Mouse (Mus musculus) regulatory T cell (primary cell): Measurements from ENCODE around the gene Doc2g.
"Not testable (repeated sequence)": the region's sequence is repeated elsewhere in the genome, so short reads cannot be mapped to it uniquely, and the experiment has no call there.

Experiments
- in situ Hi-C: fragments of 300-600 bp; cut with MboI, MseI; formaldehyde crosslinking; loops from one replicate; pipeline ENCODE4 v1.15.1; 2025; ENCODE audit warnings: high pct_unique_total_duplicates

Doc2g gene

GRCm38 (mm10) chr19:4003112-4003511, at the start of gene Doc2g:
Doc2g (plus strand) TSS chr19:4003313.
- in situ Hi-C loops: no loop called here

DNA sequence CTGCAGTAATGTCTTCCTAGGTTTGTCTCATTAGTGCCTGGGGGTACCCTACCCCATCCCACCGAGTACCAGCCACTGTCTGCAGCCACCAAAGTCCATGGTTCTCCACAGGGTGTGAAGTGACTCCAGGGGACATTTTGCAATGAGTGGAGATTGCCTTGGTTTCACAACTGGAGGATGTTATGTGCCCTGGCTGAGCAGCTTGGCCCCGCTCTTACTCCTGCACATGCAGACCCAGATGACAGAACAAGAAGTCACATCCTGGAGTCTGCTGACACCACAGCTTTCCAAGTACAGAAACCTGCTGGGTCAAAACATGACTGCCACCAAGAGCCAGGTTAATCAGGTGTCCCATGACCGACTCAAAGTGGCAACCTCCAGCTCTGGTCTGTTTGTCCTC, 48.1 kb upstream of the Doc2g start:
- in situ Hi-C loops: no loop called here

DNA sequence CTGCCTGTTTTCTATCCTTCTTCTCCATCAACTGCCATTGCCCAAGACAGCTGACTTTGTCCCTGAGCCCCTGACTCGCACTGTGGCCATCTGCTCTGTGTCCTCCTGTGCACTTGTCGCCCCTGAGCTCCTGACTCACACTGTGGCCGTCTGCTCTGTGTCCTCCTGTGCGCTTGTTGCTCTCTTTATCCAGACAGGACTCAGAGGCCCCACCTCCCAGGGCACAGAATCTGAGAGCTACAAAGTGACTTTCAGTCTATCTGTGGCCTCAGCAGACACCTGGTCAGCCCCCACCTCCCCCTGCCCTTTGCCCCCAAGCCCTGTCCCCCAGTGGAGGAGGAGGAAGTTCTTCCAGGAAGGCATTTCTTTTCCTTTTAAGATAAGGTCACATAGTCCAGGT, 47.3 kb upstream of the Doc2g start:
- in situ Hi-C loops: no loop called here

- in situ Hi-C loops: not testable (repeated sequence)
Measured at GRCm38 (mm10) chr19:3957296-3958036, 45.6 kb upstream of the Doc2g start.

GRCm38 (mm10) chr19:3958470-3958869, 44.6 kb upstream of the Doc2g start, which contains the start of gene Aldh3b3:
Aldh3b3 (plus strand) TSS chr19:3958645.
- in situ Hi-C loops: no loop called here

- in situ Hi-C loops: no loop called here
Measured at GRCm38 (mm10) chr19:3959030-3959429, 44.1 kb upstream of the Doc2g start.

DNA sequence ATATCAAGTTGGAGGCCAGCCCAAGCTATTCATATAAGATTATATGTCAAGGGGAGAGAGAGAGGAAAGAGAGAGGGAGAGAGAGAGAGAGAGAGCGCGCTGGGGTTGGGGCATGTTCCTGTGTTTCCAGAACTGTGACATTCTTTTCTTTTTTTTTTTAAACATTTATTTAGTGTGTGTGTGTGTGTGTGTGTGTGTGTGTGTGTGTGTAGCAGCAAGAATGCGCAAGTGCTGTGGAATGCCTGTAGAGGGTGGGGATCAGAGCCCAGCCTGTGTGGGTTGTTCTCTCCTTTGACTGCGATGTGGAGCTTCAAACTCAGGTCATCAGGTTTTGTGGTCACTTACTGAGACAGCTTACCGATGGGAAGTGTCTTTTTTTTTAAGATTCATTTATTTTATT, 42.9 kb upstream of the Doc2g start:
- in situ Hi-C loops: no loop called here

DNA sequence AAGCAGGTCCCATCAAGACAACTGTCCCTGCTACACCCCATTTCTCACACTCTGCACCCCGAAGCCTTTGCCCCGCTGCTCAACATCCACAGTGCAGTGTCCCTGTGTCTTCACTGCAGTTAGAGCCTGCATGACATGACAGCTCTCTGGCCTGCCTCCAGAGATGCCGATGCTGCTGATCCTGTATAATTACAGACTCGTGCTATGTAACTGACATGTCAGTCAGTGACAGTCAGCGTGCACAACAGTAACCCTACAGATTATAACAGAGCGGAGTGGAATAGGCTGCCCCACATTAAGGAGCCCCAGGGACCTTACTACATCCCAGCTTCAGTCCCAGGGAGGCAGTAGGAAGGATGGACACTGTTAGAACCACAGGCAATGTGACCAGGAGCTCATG, 41.3 kb upstream of the Doc2g start:
- in situ Hi-C loops: not testable (repeated sequence)

DNA sequence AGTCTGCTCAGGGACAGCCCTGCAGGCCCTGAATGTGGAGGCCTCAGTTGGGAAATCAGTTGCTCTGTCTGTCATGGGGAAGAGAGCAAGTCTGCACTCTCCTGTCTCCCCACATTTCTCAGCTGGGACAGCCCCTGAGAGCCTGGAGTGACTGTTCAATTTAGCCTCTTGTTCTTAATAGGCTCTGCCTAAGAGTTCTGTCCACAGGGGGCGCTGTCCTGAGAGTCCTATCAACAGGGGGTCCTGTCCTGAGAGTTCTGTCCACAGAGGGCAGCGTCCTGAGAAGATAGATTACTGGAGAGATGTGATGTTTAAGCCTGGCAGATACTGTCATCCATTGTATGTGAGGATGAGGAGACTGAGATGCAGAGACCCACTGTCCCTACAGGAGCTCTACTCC, 40.6 kb upstream of the Doc2g start:
- in situ Hi-C loops: no loop called here

DNA sequence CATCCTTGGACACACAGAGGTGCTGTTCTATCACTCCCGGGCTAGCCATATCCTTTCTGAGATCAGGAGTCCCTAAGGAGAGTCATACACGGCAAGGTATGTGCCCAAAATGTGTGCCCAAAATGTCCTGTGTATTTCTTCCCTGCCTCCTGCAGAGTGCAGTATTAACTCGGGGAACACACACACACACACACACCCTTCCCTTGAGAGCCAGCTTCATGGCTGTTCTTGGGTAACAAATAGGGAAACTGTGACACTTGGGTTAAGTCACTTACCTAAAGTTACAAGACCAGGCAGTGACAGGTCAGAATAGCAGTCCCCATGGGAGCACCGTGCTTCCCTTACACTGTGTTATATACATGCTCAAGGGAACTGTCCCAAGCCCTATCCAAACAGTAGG, 39.1 kb upstream of the Doc2g start:
- in situ Hi-C loops: no loop called here

DNA sequence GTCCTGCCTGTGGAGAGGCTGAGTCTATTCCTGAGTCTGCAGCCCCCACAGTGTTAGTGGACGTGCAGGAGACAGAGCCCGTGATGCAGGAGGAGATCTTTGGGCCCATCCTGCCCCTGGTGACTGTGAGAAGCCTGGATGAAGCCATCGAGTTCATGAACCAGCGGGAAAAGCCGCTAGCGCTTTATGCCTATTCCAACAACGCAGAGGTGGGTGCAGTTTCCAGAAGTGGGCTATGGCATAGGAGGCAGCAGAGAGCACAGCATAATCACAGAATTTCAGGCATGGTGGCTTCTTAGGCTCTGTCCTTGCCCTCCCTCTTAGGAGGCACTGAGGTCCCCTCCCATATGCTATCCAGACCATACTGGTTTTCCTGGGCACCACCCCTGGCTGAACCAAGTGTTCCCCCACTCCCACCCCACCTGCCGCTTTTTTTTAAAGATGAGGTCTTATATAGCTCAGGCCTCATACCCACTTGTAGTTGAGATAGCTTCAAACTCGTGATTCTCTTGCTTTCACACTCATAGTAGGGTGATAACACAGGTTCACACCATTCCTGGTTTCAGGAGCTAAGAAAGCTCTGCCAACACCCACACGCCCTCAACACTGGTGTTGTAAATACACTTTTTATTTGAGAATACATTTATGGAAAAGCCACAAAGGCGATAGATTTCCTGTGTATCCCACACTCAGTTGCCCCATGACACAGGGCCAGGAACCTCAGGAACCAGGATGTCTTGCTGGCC, 36.6 kb upstream of the Doc2g start:
- in situ Hi-C loops: no loop called here

DNA sequence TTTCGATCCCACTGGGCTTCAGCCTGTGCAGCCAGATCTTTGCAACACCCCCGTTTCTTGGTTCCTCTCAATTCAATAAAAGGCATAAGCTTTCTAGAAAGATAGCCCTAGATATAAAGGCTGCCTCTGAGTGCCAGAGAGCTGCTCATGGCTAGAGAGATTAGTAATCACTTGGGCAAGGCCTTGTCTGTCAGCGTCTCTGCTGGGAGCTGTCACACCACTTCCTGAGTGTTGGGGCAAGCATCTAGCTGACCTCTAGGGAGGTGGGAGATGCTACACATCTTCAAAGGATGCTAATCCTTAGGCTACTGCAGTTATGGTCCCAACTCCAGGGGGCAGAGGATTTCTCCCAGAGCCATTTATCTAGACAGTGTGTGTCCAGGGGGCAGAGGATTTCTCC, 35.9 kb upstream of the Doc2g start:
- in situ Hi-C loops: no loop called here

DNA sequence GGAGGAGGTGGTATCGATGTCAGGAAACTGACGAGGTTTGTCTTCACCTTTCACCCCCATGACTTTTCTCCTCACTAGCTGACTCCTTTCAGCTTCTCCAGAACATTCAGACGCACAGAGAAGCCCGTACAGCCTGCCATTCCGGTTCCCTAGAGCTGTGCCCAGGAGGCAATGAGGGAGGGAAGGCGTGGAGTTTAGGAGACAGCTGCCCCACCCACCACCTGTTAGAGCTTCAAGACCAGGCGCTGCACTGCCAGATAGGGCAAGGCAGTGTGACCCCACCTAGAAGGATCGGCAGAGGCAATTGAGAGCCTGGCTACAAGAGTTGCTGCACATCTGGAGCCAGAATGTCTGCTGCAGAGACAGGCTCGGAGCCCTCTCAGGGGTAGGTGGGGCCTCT, 30.9 kb upstream of the Doc2g start, which contains the start of gene Aldh3b2:
Aldh3b2 (plus strand) TSS at position 100 of the 400 bp plus-strand sequence.
- in situ Hi-C loops: no loop called here

DNA sequence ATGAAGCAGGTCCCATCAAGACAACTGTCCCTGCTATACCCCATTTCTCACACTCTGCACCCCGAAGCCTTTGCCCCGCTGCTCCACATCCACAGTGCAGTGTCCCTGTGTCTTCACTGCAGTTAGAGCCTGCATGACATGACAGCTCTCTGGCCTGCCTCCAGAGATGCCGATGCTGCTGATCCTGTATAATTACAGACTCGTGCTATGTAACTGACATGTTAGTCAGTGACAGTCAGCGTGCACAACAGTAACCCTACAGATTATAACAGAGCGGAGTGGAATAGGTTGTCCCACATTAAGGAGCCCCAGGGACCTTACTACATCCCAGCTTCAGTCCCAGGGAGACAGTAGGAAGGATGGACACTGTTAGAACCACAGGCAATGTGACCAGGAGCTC, 28.5 kb upstream of the Doc2g start:
- in situ Hi-C loops: not testable (repeated sequence)

DNA sequence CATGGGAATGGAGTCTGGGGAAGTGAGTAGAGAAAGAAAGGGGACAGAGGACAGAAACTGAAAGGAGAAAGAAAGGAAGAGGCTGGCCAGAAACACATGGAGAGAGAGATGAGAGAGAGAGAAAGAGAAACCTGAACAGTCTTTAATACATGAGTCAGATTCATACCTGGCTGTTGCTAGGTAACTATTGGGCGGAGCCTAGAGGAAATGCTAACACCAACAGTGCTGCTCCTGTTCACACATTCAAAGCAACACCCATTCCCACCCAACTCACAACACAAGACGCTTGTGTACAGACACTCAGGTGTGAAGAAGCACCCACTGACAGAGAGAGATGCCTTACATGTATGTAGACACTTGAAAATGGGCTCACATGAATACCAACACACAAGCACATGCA, 27.2 kb upstream of the Doc2g start:
- in situ Hi-C loops: no loop called here

GRCm38 (mm10) chr19:3980309-3980708, 22.8 kb upstream of the Doc2g start:
- in situ Hi-C loops: no loop called here

DNA sequence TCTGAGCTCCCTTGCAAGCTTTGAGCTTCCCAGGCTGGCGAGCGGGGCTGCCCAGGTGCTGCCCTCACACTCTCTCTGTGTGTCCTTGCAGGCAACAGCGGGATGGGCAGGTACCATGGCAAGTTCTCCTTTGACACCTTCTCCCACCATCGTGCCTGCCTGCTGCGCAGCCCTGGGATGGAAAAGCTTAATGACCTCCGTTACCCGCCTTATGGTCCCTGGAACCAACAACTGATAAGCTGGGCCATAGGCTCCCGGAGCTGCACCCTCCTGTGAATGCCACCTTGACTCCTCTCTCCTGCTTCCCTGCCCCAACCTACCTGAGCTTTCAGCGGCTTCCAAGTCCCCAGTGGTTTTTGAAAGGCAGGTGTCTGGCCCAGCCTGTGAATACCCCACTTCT, 22.2 kb upstream of the Doc2g start:
- in situ Hi-C loops: no loop called here

GRCm38 (mm10) chr19:3983527-3984200, 19.4 kb upstream of the Doc2g start:
- in situ Hi-C loops: no loop called here

GRCm38 (mm10) chr19:3985261-3985681, 17.8 kb upstream of the Doc2g start:
- in situ Hi-C loops: no loop called here

- in situ Hi-C loops: no loop called here
Measured at GRCm38 (mm10) chr19:3986334-3986733, 16.8 kb upstream of the Doc2g start, which contains the start of gene Acy3. Acy3 (plus strand) TSS chr19:3986570.

DNA sequence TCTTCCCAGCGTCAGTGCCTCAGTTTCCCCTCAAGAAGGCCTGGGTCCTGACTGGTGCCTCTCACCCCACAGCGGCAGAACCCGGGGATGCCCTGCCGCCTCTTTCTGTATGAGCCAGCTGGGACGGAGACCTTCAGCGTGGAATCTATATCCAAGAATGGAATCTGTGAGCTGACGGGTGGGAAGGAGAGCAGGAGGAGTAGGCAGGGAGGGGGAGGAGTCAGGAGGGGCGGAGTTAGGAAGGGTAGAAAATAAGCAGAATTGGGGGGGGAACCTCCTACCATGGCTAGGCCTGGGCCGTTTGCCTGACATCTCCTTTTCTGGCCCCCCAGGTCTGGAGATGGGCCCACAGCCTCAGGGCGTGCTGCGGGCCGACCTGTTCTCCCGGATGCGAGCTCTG, 15.0 kb upstream of the Doc2g start:
- in situ Hi-C loops: no loop called here

DNA sequence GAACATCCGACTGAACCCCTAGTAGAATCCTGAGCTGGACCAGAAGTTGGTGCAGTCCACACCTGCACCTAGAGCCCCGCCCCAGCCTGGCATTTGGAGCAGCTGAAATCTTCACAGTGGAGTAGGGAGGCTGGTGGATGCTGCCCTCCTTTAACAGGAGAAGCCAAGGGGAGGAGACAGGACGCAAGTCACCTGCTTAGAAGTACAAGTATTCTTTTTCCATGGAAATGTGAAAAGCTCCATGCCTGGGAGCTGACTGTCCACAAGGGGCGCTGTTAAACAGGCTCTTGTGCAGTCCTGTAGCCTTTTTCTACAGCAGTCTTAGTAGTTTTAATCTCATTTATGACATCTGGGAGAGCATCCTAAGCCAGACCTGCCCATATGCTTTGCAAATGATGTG, 14.4 kb upstream of the Doc2g start:
- in situ Hi-C loops: no loop called here
